Mouse (Mus musculus): ENCODE measurements around the gene Mpv17l2.

Mpv17l2 gene

DNA sequence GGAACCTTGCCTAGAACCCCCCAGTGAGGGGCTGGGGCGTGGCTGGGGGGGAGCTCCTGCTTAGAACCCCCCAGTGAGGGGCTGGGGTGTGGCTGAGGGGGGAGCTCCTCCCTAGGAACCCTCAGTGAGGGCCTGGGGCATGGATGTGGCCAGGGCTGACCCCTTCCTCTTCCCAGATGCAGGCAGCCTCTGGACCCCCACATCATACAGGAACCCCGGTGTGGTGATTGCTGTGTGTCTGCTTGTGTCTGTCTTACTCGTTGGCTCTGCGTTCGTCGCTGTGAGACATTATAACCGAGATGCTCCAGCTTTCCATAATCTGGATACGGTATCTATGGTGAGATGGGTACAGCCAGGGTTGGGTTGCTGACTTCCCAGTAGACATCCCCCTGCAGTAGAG, 39.1 kb downstream of the Mpv17l2 start:
- no peak for DNase-seq (ENCODE audit: low spot score)

DNA sequence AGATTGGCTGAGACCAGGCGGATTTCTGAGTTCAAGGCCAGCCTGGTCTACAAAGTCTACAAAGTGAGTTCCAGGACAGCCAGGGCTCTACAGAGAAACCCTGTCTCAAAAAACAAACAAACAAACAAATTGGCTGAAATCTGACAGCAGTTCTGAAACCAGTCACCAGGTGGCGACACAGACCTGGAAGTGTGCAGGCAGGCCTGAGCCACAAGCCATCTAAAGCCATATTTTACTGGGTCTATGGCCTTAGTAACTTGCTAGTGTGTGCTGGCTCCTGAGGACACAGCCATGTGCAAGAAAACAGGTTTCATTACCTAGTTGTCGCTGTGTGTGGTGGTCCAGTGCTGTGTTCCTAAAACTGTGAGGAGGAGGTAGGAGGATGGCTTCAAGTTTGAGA, 40.0 kb downstream of the Mpv17l2 start:
- DNase-seq (ENCODE audit: low spot score) = peak; percentile 81

DNA sequence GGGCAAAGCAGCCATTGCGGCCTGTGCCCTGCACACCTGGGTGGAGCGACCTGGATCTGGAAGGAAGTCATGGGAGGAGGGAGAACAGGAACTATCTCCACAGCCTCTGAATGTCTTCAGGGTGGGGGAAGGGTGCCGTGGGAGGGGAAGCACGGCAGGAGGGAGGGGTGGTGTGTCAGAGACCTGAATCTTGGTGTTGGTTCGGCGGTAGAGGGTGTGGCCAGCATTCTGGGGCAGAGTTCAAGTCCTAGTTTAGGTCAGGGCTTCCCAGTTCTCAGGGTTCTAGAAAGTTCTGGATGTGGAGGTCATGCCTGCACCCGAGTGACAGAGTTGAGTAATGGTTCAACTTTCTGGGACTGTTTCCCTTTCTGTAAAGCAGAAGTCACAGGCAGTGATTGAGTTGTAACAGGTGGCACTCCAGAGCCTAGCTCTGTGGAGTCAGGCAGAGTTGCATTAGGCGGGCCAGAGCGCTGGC, 40.9 kb downstream of the Mpv17l2 start:
- no peak for DNase-seq (ENCODE audit: low spot score)

DNA sequence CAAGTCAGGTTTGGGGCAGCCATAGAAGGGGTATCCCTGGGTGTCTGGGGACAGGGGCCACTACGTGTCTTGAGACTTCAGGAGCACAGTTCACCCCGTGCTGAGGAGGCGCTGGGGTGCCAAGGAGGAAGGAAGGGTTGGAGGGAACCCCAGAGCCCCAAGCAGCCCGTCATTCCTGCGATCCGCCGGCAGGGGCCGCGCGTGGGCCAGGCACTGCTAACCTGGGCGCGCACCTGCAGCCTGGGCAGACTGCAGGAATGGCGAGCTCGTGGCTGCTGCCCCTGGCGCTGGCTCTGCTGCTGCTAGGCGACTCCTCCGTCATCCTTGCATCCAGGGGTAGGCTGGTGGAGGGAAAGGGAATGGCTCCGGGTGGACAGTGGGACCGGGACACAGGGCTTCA, 42.4 kb downstream of the Mpv17l2 start, which contains the start of gene Gm3336:
TSS of gene Gm3336 (plus strand) at position 247 of the 400 bp plus-strand sequence.
- no peak for DNase-seq (ENCODE audit: low spot score)

DNA sequence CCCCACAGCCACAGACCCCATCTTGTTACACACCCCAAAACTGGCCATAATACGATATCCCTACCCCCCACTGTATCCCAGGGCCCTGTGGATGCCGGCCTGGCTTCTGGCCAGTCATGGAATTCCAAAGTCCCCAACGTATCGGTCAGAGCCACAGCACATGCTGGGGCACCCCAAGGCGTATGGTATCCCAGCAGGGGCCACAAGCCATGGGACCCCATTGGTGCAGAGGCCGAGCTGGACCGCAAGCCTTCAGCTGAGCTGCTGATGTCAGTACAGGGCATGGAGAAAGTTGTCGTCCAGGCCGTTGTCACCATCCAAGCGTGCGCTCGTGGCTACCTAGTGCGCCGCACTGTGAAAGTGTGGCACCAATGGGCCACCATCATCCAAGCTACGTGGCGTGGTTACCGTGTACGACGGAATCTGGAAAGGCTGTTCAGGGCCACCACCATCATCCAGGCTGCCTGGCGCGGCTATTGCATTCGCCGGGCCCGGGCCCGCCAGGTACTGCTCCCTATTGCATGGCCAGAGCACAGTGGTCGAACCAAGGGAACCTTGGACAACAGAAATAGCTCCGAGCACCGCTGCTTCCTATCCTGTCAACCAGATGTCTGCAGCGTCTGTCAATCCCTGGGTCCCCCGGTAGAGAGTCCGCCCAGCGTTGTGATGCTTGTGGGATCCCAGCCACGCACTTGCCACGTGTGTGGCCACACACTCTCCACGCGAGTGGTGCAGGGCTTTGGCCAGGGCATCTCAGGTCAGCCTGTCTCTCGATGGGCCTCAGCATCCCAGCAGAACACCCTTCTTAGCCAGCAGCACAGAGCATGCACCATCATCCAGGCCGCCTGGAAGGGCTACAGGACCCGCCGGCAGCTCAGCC, 44.0 kb downstream of the Mpv17l2 start:
- DNase-seq (ENCODE audit: low spot score) = no peak

GRCm38 (mm10) chr8:70715086-70715485, 45.7 kb downstream of the Mpv17l2 start:
- DNase-seq (ENCODE audit: low spot score) = no peak

GRCm38 (mm10) chr8:70713991-70714390, 46.8 kb downstream of the Mpv17l2 start:
- no peak for DNase-seq (ENCODE audit: low spot score)

GRCm38 (mm10) chr8:70711041-70711440, 49.7 kb downstream of the Mpv17l2 start:
- no peak for DNase-seq (ENCODE audit: low spot score)

DNA sequence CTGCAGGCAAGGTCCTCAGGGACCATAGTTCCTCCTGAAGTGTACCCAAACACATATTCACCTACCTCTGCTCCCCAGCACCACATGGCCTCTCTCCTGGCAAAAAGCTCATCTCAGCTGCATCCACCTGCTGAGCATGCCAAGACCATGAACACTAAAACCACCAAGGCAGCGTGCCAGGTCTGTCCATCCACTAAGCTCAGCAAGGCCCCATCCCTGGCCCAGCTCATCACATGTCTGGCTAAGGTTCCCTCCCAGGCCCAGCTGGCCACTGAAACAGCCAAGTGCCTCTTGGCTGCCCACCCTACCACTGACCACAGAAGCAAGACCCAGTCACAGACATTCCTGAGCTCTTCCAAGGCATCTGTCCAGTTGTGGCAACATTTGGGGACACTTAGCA, 50.5 kb downstream of the Mpv17l2 start:
- no peak for DNase-seq (ENCODE audit: low spot score)

DNA sequence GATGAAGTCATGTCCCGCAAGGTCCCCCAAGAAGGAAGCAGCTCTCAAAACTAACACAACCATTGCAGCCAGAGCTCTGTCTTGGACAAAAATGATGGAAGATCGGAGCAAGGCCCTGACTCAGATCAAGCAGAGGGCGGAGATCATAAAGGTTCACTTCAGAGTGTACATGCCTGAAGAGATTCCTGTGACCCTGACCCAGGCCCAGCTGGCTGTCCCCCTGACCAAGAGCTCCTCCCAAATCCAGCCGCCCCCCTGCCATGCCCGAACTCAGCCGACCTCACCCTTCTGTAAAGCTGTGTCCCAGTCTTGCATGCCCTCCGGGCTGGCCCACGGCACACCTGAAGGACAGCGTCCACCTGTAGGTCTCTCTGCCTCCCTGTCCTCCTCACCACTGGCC, 51.0 kb downstream of the Mpv17l2 start:
- DNase-seq (ENCODE audit: low spot score) = no peak

Data from ovary, postnatal 14 days (tissue).